Mouse (Mus musculus) retina, postnatal 1 day (tissue): ENCODE results near the gene Nelfa.
"Not testable (repeated sequence)": the region's sequence is repeated elsewhere in the genome, so short reads cannot be mapped to it uniquely, and the experiment has no call there.

Source experiments
- DNase-seq: peaks from one replicate; pipeline ENCODE4 v3.0.0-alpha.2; 2012

The Nelfa gene

GRCm38 (mm10) chr5:33916616-33917015, 19.6 kb downstream of the Nelfa start:
- not testable (repeated sequence) for DNase-seq

GRCm38 (mm10) chr5:33915031-33915430, 21.2 kb downstream of the Nelfa start:
- not testable (repeated sequence) for DNase-seq

DNA sequence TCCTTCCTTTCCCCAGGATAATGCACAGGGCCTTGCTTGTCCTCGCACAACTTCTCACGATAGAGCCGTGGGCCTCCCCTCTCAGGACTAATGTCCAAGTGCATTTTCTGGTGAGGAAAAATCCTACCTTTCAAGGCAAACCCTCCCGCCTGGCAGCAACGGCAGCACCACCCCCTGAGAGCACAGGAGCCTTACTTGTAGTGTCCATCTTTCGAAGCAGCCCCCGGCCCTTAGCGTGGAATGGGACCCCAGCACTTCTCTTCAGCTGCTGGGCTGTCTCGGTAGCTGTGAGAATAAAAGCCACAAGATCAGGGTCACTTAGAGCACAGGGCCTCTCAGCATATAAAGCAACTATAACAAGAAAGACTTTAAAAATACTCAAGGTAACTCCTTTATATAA, 33.0 kb downstream of the Nelfa start:
- no peak for DNase-seq

DNA sequence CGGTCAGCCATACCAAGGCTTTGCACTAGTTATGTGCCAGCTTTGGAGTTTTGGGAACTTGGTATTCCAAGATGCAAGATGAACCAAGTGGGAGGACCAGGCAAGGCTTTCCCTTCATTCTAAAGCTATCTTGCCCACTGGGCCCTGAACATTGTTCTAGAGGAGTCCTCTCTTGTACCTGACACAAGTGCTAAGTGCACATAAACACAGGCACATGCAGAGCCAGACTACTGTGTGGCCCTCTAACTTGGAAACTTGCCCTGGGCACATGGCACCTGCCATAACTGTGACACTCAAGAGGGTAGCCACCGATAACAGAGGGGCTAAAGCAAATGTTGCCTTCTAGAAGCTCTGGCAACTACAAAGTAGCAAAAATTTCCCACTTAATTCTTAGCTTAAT, 33.5 kb downstream of the Nelfa start:
- no peak for DNase-seq

- DNase-seq = no peak
Measured at GRCm38 (mm10) chr5:33901278-33901677, 34.9 kb downstream of the Nelfa start.

- DNase-seq = no peak
Measured at GRCm38 (mm10) chr5:33900701-33901263, 35.4 kb downstream of the Nelfa start.

DNA sequence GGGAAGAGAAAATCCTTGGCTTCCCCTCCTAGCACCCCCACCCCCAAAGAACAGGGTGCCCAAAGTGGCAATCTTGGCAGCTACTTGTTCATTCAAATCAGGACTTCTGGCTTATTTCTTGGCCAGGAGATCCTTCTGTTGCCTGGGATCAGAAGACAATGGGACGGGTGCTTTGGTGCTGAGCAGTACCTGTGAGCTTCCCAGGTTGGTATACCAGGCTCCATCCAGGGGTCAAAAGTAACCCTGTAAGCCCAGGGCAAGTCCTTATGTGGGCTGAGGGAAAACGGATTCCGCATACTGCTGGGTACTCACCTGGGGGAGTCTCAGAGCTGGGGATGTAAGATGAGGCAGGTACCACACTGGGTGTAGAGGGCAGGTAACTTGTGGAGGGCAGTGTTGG, 36.1 kb downstream of the Nelfa start:
- no peak for DNase-seq

GRCm38 (mm10) chr5:33899245-33899644, 37.0 kb downstream of the Nelfa start:
- DNase-seq = no peak

- DNase-seq = no peak
Measured at GRCm38 (mm10) chr5:33898671-33899070, 37.5 kb downstream of the Nelfa start.

DNA sequence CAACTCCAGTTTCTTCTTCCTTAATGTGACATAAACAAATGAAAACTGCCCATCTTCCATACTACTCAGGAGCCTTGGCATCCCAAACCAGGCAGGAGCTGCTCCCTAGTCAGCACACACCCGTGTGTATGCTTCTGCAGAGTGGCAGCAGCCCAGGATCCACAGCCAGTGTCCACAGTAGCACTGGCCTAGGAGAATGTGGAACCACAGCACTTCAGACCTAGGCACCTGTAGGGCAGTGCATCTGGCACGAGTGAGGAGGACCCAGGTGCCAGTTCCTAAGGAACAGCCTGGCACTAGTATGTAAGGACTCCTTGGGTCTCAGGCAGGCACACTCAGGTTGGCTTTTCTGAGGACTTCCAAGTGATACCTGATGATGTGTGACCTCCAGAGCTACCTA, 39.1 kb downstream of the Nelfa start:
- no peak for DNase-seq

DNA sequence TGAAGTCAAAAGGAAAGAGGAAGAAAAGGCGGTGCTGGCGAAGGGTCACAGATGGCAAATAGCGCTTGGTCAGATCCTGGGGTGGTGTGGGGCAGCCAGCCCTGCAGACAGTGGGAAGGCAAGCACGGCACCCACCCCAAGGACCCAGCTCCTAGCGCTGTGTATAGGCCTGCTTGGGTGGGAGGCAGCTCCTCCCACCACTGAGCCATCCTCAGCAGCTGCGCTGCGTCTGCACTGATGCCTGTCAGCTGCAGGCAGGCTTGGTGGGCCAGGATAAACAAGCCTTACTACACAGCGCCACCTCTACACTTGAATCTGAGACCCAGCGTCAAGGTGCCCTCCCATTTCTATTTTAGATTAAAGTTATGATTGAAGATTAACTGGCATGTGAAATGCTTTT, 41.1 kb downstream of the Nelfa start:
- no peak for DNase-seq

GRCm38 (mm10) chr5:33893406-33893805, 42.8 kb downstream of the Nelfa start:
- DNase-seq = no peak

DNA sequence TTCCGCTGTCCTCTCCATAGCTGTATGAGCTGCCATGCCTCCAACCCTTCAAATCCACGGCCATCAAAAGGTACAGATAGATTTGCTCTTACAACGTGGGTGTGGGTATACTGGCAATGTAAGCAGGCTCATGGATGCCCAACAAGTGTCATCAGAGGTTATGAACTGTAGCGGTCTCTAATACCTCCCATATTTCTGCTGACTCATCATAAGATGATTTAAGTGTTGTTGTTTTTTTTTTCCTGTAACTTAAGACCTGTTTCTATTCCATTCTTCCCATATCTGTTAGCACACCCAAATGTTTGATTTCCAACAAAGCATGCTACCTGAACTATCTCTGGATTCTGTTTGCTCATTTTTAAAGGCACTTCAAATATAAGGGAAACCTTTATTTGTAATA, 55.1 kb downstream of the Nelfa start:
- no peak for DNase-seq

GRCm38 (mm10) chr5:33875472-33875871, 60.7 kb downstream of the Nelfa start:
- DNase-seq = no peak

DNA sequence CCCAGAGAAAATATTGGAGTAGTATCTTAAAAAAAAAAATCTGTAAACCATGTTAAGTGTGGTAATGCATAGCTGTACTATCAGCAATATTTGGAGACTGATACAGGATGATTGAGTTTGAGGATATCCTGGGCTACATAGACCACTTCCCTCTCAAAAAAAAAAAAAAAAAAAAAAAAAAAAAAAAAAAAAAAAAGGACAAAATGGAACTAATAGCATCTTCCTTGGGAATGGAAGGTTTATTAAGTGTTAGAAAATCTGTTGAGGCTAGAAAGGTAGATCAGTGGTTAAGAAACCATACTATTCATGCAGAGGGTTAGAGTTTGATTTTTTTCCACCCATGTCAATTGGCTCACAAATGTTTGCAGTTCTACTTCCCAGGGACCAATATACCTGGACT, 78.5 kb downstream of the Nelfa start:
- DNase-seq = no peak

GRCm38 (mm10) chr5:33854019-33854418, 82.2 kb downstream of the Nelfa start:
- DNase-seq = peak; percentile 11

GRCm38 (mm10) chr5:33853086-33853485, 83.1 kb downstream of the Nelfa start:
- DNase-seq = peak; percentile 7

GRCm38 (mm10) chr5:33851466-33851865, 84.7 kb downstream of the Nelfa start:
- DNase-seq = no peak
